Mouse (Mus musculus) pancreas, adult 10 weeks (tissue): ENCODE measurements around the gene Slc25a39. TPM values are rescaled to one million over a fixed set of nuclear protein-coding genes. Genes with fewer than 3 reads are reported as not detected.

Experiments
- polyA plus RNA-seq: library from polyadenylated mRNA; stranded (reverse); fragments of 350-450 nt; fragmentation: Illumina TruSeq; extraction: RNeasy Lipid Tissue Mini Kit (QIAGEN cat#74804); gene quantifications from one replicate; pipeline ENCODE4 v1.2.3, GENCODE M21; 2015; ENCODE audit warnings: low read depth, low replicate concordance; ENCODE audit not compliant: insufficient read depth

The Slc25a39 gene
- 90.0 TPM for polyA plus RNA-seq

GRCm38 (mm10) chr11:102407834-102408215 is at the start of gene Slc25a39:
Slc25a39 (minus strand) TSS chr11:102407946.

GRCm38 (mm10) chr11:102447497-102447896 is 39.8 kb upstream of the Slc25a39 start, which contains the start of gene Fam171a2:
Fam171a2 (minus strand) TSS chr11:102447682.

GRCm38 (mm10) chr11:102430121-102431017 is 22.6 kb upstream of the Slc25a39 start, which contains the start of gene Grn:
Grn (plus strand) TSS chr11:102430315.

GRCm38 (mm10) chr11:102393238-102393634 is 14.5 kb downstream of the Slc25a39 start, which contains the start of gene Rundc3a:
Rundc3a (plus strand) TSS chr11:102393403.

GRCm38 (mm10) chr11:102366103-102366502 is 41.6 kb downstream of the Slc25a39 start, which contains the start of gene Slc4a1:
Slc4a1 (minus strand) TSS chr11:102366203.

Other genes with a start within 250 kb of the Slc25a39 start
- 7.2 TPM for gene Lsm12, start 222.7 kb downstream of the Slc25a39 start, polyA plus RNA-seq
- 15.2 TPM for gene G6pc3, start 218.3 kb downstream of the Slc25a39 start, polyA plus RNA-seq
- gene Hdac5, start 177.8 kb downstream of the Slc25a39 start, polyA plus RNA-seq: 28.4 TPM
- gene BC030867, start 159.1 kb downstream of the Slc25a39 start, polyA plus RNA-seq: not detected
- 1.0 TPM for gene Asb16, start 139.2 kb downstream of the Slc25a39 start, polyA plus RNA-seq
- gene Tmub2, start 123.0 kb downstream of the Slc25a39 start, polyA plus RNA-seq: 12.1 TPM
- gene Atxn7l3, start 111.3 kb downstream of the Slc25a39 start, polyA plus RNA-seq: 8.1 TPM
- 18.2 TPM for gene Ubtf, start 88.2 kb downstream of the Slc25a39 start, polyA plus RNA-seq
- not detected for gene Slc4a1, start 41.7 kb downstream of the Slc25a39 start, polyA plus RNA-seq
- gene Rundc3a, start 14.5 kb downstream of the Slc25a39 start, polyA plus RNA-seq: 8.0 TPM
- 64.6 TPM for gene Grn, start 22.4 kb upstream of the Slc25a39 start, polyA plus RNA-seq
- 0.76 TPM for gene Fam171a2, start 39.7 kb upstream of the Slc25a39 start, polyA plus RNA-seq
- 3.5 TPM for gene Itga2b, start 62.2 kb upstream of the Slc25a39 start, polyA plus RNA-seq
- gene Gpatch8, start 148.4 kb upstream of the Slc25a39 start, polyA plus RNA-seq: 3.7 TPM
- 1.8 TPM for gene Gm11627, start 171.5 kb upstream of the Slc25a39 start, polyA plus RNA-seq
- 2.2 TPM for gene Fzd2, start 196.4 kb upstream of the Slc25a39 start, polyA plus RNA-seq